Mouse (Mus musculus): ENCODE measurements around the gene Pde6h. TPM values are rescaled to one million over a fixed set of nuclear protein-coding genes. Genes with fewer than 3 reads are reported as not detected.
A peak's percentile ranks its signal among the peaks of the same experiment; 100 is the strongest.
"Not testable (repeated sequence)": the region's sequence is repeated elsewhere in the genome, so short reads cannot be mapped to it uniquely, and the experiment has no call there.

Pde6h gene
- total RNA-seq (2021), result not detected
- long read RNA-seq, experiment 1, result 0 reads
- long read RNA-seq, experiment 2, result 0 reads

- DNase-seq (ENCODE audit: low spot score), result no peak
Measured at GRCm38 (mm10) chr6:136923532-136923931, at the start of gene Pde6h. Gene Pde6h (plus strand): TSS chr6:136923832.

GRCm38 (mm10) chr6:136874599-136874998, 49.0 kb upstream of the Pde6h start:
- no peak for DNase-seq (ENCODE audit: low spot score)

GRCm38 (mm10) chr6:136875670-136876069, 48.0 kb upstream of the Pde6h start, which contains the start of gene Mgp:
Gene Mgp (minus strand): TSS chr6:136875823.
- peak; percentile 28 for DNase-seq (ENCODE audit: low spot score)

GRCm38 (mm10) chr6:136881678-136882077, 42.0 kb upstream of the Pde6h start:
- DNase-seq (ENCODE audit: low spot score), result no peak

GRCm38 (mm10) chr6:136883431-136883915, 40.2 kb upstream of the Pde6h start:
- DNase-seq (ENCODE audit: low spot score), result peak; percentile 32

GRCm38 (mm10) chr6:136883961-136884360, 39.7 kb upstream of the Pde6h start:
- DNase-seq (ENCODE audit: low spot score), result no peak

GRCm38 (mm10) chr6:136884766-136885165, 38.9 kb upstream of the Pde6h start:
- not testable (repeated sequence) for DNase-seq (ENCODE audit: low spot score)

GRCm38 (mm10) chr6:136887854-136888253, 35.8 kb upstream of the Pde6h start:
- DNase-seq (ENCODE audit: low spot score), result peak; percentile 53

- DNase-seq (ENCODE audit: low spot score), result no peak
Measured at GRCm38 (mm10) chr6:136889067-136889466, 34.6 kb upstream of the Pde6h start.

- DNase-seq (ENCODE audit: low spot score), result no peak
Measured at GRCm38 (mm10) chr6:136889554-136889953, 34.1 kb upstream of the Pde6h start.

GRCm38 (mm10) chr6:136892002-136892401, 31.6 kb upstream of the Pde6h start:
- DNase-seq (ENCODE audit: low spot score), result no peak

GRCm38 (mm10) chr6:136894532-136895339, 28.9 kb upstream of the Pde6h start:
- DNase-seq (ENCODE audit: low spot score), result peak; percentile 25

- DNase-seq (ENCODE audit: low spot score), result peak; percentile 25
Measured at GRCm38 (mm10) chr6:136897789-136898188, 25.8 kb upstream of the Pde6h start.

- no peak for DNase-seq (ENCODE audit: low spot score)
Measured at GRCm38 (mm10) chr6:136898222-136898621, 25.4 kb upstream of the Pde6h start.

- no peak for DNase-seq (ENCODE audit: low spot score)
Measured at GRCm38 (mm10) chr6:136898954-136899353, 24.7 kb upstream of the Pde6h start.

GRCm38 (mm10) chr6:136900369-136901009, 23.1 kb upstream of the Pde6h start:
- no peak for DNase-seq (ENCODE audit: low spot score)

- no peak for DNase-seq (ENCODE audit: low spot score)
Measured at GRCm38 (mm10) chr6:136901010-136901409, 22.6 kb upstream of the Pde6h start.

GRCm38 (mm10) chr6:136902527-136902926, 21.1 kb upstream of the Pde6h start:
- DNase-seq (ENCODE audit: low spot score), result no peak

- no peak for DNase-seq (ENCODE audit: low spot score)
Measured at GRCm38 (mm10) chr6:136903885-136904470, 19.7 kb upstream of the Pde6h start.

GRCm38 (mm10) chr6:136906283-136906936, 17.2 kb upstream of the Pde6h start:
- no peak for DNase-seq (ENCODE audit: low spot score)

GRCm38 (mm10) chr6:136906937-136907293, 16.7 kb upstream of the Pde6h start:
- DNase-seq (ENCODE audit: low spot score), result peak; percentile 51
